ENCODE assay signal across 25 mouse cellular contexts in genomic region chr10:86010636-86011035, GRCm38 (mm10). TPM values are rescaled to one million over a fixed set of nuclear protein-coding genes. Genes with fewer than 3 reads are reported as not detected.
DNase-seq lines count a peak whose midpoint lies in the region; ATAC-seq and TF ChIP-seq lines count a peak whose summit lies in the region.
"Had no signal": no experiment of that assay in that cellular context is flagged by ENCODE, and none has a peak within 500 bp of the region (broad histone marks: within the 10 kb centered on the region; RNA-seq: fewer than 3 reads in every experiment).

No protein-coding gene starts in this region.

- DNase-seq in kidney, postnatal 0 days (ENCODE audit: low spot score): peak; percentile 46
- DNase-seq in adrenal gland, postnatal 10 days: peak; percentile 19
- DNase-seq in fibroblast of lung, adult 2 months (ENCODE audit: low read depth): peak; percentile 21
- no peak for DNase-seq in cerebellum, adult 18-20 months
- no peak for DNase-seq in lung, adult 2 months
- DNase-seq in cerebellum, adult 11-12 months: no peak
- DNase-seq: cerebellum, postnatal 14 days; gastrocnemius, postnatal 14 days; kidney, adult 18-20 months; kidney, postnatal 4 days; layer of hippocampus, adult 9-11 months; midbrain, embryonic 14.5 days; thymus, postnatal 36 days had no signal

- no peak for ATAC-seq in kidney, postnatal 0 days (replicated peaks; ENCODE audit: low FRiP score, low read depth)
- ATAC-seq in kidney, embryonic 15.5 days (replicated peaks; ENCODE audit: low FRiP score): no peak
- ATAC-seq: forebrain, embryonic 15.5 days had no signal

- 3% methylated on average over 6 of the region's 6 CpGs for WGBS in kidney, postnatal 0 days
- WGBS in kidney, embryonic 15.5 days: 8% methylated on average over 6 of the region's 6 CpGs
- 12% methylated on average over 6 of the region's 6 CpGs for WGBS in lung, adult 2 months

- H3K4me2 ChIP-seq in kidney, postnatal 0 days (ENCODE audit: low read length): no peak overlapping the region
- no peak overlapping the region for H3K4me2 ChIP-seq in kidney, embryonic 15.5 days
- H3K4me2 ChIP-seq: embryonic facial prominence, embryonic 12.5 days; forebrain, embryonic 15.5 days; hindbrain, embryonic 12.5 days; limb, embryonic 12.5 days; neural tube, embryonic 13.5 days had no signal

- H3K9ac ChIP-seq in kidney, postnatal 0 days (ENCODE audit: low read depth, low read length): no peak overlapping the region
- H3K9ac ChIP-seq in kidney, embryonic 15.5 days: no peak overlapping the region
- H3K9ac ChIP-seq: embryonic facial prominence, embryonic 12.5 days; forebrain, embryonic 15.5 days; hindbrain, embryonic 12.5 days; limb, embryonic 12.5 days; liver, embryonic 14.5 days; neural tube, embryonic 13.5 days had no signal

- no peak for TF ChIP-seq CTCF in kidney, postnatal 0 days (IDR thresholded peaks at IDR 0.05; ENCODE audit: low read depth)
- TF ChIP-seq CTCF in lung, adult 2 months (IDR thresholded peaks at IDR 0.05; ENCODE audit: insufficient read depth, low read length): no peak

- TF ChIP-seq POLR2A in lung, adult 2 months (IDR thresholded peaks at IDR 0.05; ENCODE audit: borderline replicate concordance, extremely low read depth, low read depth, low read length): no peak

- H3K4me3 ChIP-seq in kidney, postnatal 0 days (replicated peaks; ENCODE audit: low read depth, low read length): no peak overlapping the region
- H3K4me3 ChIP-seq in kidney, embryonic 15.5 days (replicated peaks): no peak overlapping the region
- H3K4me3 ChIP-seq in lung, adult 2 months (replicated peaks; ENCODE audit: extremely low read depth, low read depth, low read length): no peak overlapping the region
- H3K4me3 ChIP-seq: embryonic facial prominence, embryonic 12.5 days; erythroblast, embryonic 14.5 days; forebrain, embryonic 15.5 days; hindbrain, embryonic 12.5 days; left cerebral cortex, adult 2 months; limb, embryonic 12.5 days; megakaryocyte, embryonic 14.5 days; neural tube, embryonic 13.5 days had no signal

- no peaks in the 10 kb centered on the region for H3K9me3 ChIP-seq in kidney, postnatal 0 days (replicated peaks; ENCODE audit: low read length)
- no peaks in the 10 kb centered on the region for H3K9me3 ChIP-seq in kidney, embryonic 15.5 days (replicated peaks)
- H3K9me3 ChIP-seq: embryonic facial prominence, embryonic 12.5 days; forebrain, embryonic 15.5 days; hindbrain, embryonic 12.5 days; limb, embryonic 12.5 days; megakaryocyte, embryonic 14.5 days; neural tube, embryonic 13.5 days had no signal

- H3K4me1 ChIP-seq in kidney, postnatal 0 days (replicated peaks; ENCODE audit: insufficient read depth, low read length): no peaks in the 10 kb centered on the region
- 0 out of 2 replicates have a peak, but pooled peaks cover 6% of the 10 kb centered on the region for H3K4me1 ChIP-seq in kidney, embryonic 15.5 days
- H3K4me1 ChIP-seq in lung, adult 2 months (ENCODE audit: control insufficient read depth, insufficient read depth, low read length): no peaks in the 10 kb centered on the region
- H3K4me1 ChIP-seq: embryonic facial prominence, embryonic 12.5 days; forebrain, embryonic 15.5 days; hindbrain, embryonic 12.5 days; limb, embryonic 12.5 days; neural tube, embryonic 13.5 days had no signal

- H3K27me3 ChIP-seq in kidney, postnatal 0 days (ENCODE audit: insufficient read depth, low read length): no peaks in the 10 kb centered on the region
- peaks cover 7% of the 10 kb centered on the region; the same call in 1 of the 2 replicates for H3K27me3 ChIP-seq in kidney, embryonic 15.5 days
- H3K27me3 ChIP-seq: embryonic facial prominence, embryonic 12.5 days; forebrain, embryonic 15.5 days; hindbrain, embryonic 12.5 days; limb, embryonic 12.5 days; neural tube, embryonic 13.5 days had no signal

- no peak overlapping the region for H3K27ac ChIP-seq in kidney, postnatal 0 days
- no peak overlapping the region for H3K27ac ChIP-seq in kidney, embryonic 15.5 days
- H3K27ac ChIP-seq: embryonic facial prominence, embryonic 12.5 days; forebrain, embryonic 15.5 days; hindbrain, embryonic 12.5 days; left cerebral cortex, adult 2 months; limb, embryonic 12.5 days; liver, embryonic 14.5 days; neural tube, embryonic 13.5 days had no signal

- H3K36me3 ChIP-seq in kidney, postnatal 0 days (ENCODE audit: insufficient read depth, low read length): no peaks in the 10 kb centered on the region
- H3K36me3 ChIP-seq in kidney, embryonic 15.5 days: no peaks in the 10 kb centered on the region
- H3K36me3 ChIP-seq: embryonic facial prominence, embryonic 12.5 days; forebrain, embryonic 15.5 days; hindbrain, embryonic 12.5 days; limb, embryonic 12.5 days; neural tube, embryonic 13.5 days had no signal

RNA-seq across cellular contexts. Expression of gene Bpifc, which starts 1.1 kb away (rescaled TPM):
- polyA plus RNA-seq in kidney, postnatal 0 days (2015; fragmentation: Nextera tagmentation; extraction: Ambion mirVana): 0.25 and 0.38 TPM in 2 replicates
- polyA plus RNA-seq in kidney, embryonic 15.5 days (2015; fragmentation: Nextera tagmentation; extraction: Ambion mirVana): 0.35 and 0.38 TPM in 2 replicates
- total RNA-seq in adrenal gland, postnatal 10 days (2021): under 1 TPM; 0.12 to 0.15 TPM
- polyA plus RNA-seq in lung, adult 2 months (2012; rRNA removed): 2.9 TPM in 1 of 2 replicates, not detected in the other
- total RNA-seq: gastrocnemius, postnatal 14 days had no signal
- polyA plus RNA-seq: C2C12; embryonic facial prominence, embryonic 12.5 days; erythroblast, embryonic 14.5 days; forebrain, embryonic 15.5 days; heart, postnatal 0 days; hindbrain, embryonic 12.5 days; midbrain, embryonic 14.5 days; neural tube, embryonic 13.5 days had no signal

RNA-seq across cellular contexts. Expression of gene Fbxo7, which starts 11.1 kb away (rescaled TPM):
- 41.0 and 42.9 TPM in 2 replicates for polyA plus RNA-seq in kidney, postnatal 0 days (2015; fragmentation: Nextera tagmentation; extraction: Ambion mirVana)
- polyA plus RNA-seq in kidney, embryonic 15.5 days (2015; fragmentation: Nextera tagmentation; extraction: Ambion mirVana): 36.0 and 36.7 TPM in 2 replicates
- 10 to 100 TPM; 23.8 to 31.9 TPM for total RNA-seq in adrenal gland, postnatal 10 days (2021)
- polyA plus RNA-seq in lung, adult 2 months (2012; rRNA removed): 16.6 and 23.9 TPM in 2 replicates

RNA-seq across cellular contexts. Expression of gene Rtcb, which starts 53.0 kb away (rescaled TPM):
- polyA plus RNA-seq in kidney, postnatal 0 days (2015; fragmentation: Nextera tagmentation; extraction: Ambion mirVana): 146 and 159 TPM in 2 replicates
- polyA plus RNA-seq in kidney, embryonic 15.5 days (2015; fragmentation: Nextera tagmentation; extraction: Ambion mirVana): 183 and 194 TPM in 2 replicates
- total RNA-seq in adrenal gland, postnatal 10 days (2021): 100 to 1,000 TPM; 114 to 123 TPM
- 41.2 and 66.0 TPM in 2 replicates for polyA plus RNA-seq in lung, adult 2 months (2012; rRNA removed)

Comparison
In these comparisons a context has a peak if more than half of its experiments do, and no peak if none do; other contexts are left out.
1. DNase-seq: peak in kidney, postnatal 0 days (single experiment), adrenal gland, postnatal 10 days (single experiment) and fibroblast of lung, adult 2 months (single experiment); none in cerebellum, adult 18-20 months (0 of 2), lung, adult 2 months (single experiment) and cerebellum, adult 11-12 months (single experiment).